Mouse (Mus musculus): ENCODE data around the gene Tgm2. TPM values are rescaled to one million over a fixed set of nuclear protein-coding genes. Genes with fewer than 3 reads are reported as not detected.

Tgm2 gene
- polyA plus RNA-seq, 1 experiment from 2014 or later, result 1.7 TPM

GRCm38 (mm10) chr2:158074835-158075234 is 71.4 kb downstream of the Tgm2 start:
- Histone ChIP-seq H3K27me3 (ENCODE audit: control insufficient read depth, insufficient read depth, low read length) (no peaks in the 10 kb centered on the region), H3K4me2 (ENCODE audit: low read depth, severe bottlenecking) (no peak overlapping the region), H3K36me3 (ENCODE audit: control insufficient read depth, insufficient read depth, low read length) (peaks cover 15% of the 10 kb centered on the region), H3K4me1 (ENCODE audit: control insufficient read depth, insufficient read depth, low read length) (no peaks in the 10 kb centered on the region), H3K4me3 (ENCODE audit: low read depth, low read length) (no peak overlapping the region), H3K9ac (ENCODE audit: low read length) (no peak overlapping the region), H3K27ac (replicated peaks; ENCODE audit: low read depth, low read length) (no peak overlapping the region), H3K9me3 (ENCODE audit: control insufficient read depth, low read length) (no peaks in the 10 kb centered on the region)
- DNase-seq (ENCODE audit: low spot score) (no peak), ATAC-seq (ENCODE audit: insufficient number of reproducible peaks, low FRiP score, low TSS enrichment, low read depth) (no peak)
- WGBS, result 87% methylated on average over 5 of the region's 5 CpGs

- Histone ChIP-seq H3K4me1 (ENCODE audit: control insufficient read depth, insufficient read depth, low read length) (no peaks in the 10 kb centered on the region), H3K4me2 (ENCODE audit: low read depth, severe bottlenecking) (no peak overlapping the region), H3K9ac (ENCODE audit: low read length) (no peak overlapping the region), H3K9me3 (ENCODE audit: control insufficient read depth, low read length) (no peaks in the 10 kb centered on the region), H3K27ac (replicated peaks; ENCODE audit: low read depth, low read length) (no peak overlapping the region), H3K36me3 (ENCODE audit: control insufficient read depth, insufficient read depth, low read length) (peaks cover 14% of the 10 kb centered on the region), H3K4me3 (ENCODE audit: low read depth, low read length) (no peak overlapping the region), H3K27me3 (ENCODE audit: control insufficient read depth, insufficient read depth, low read length) (no peaks in the 10 kb centered on the region)
- 83% methylated on average over 5 of the region's 5 CpGs for WGBS
- DNase-seq (ENCODE audit: low spot score), result no peak
- no peak for ATAC-seq (ENCODE audit: insufficient number of reproducible peaks, low FRiP score, low TSS enrichment, low read depth)
Measured at GRCm38 (mm10) chr2:158071633-158071995, 74.6 kb downstream of the Tgm2 start.

GRCm38 (mm10) chr2:158070885-158071632 is 75.2 kb downstream of the Tgm2 start:
- WGBS, result 85% methylated on average over 3 of the region's 3 CpGs

DNA sequence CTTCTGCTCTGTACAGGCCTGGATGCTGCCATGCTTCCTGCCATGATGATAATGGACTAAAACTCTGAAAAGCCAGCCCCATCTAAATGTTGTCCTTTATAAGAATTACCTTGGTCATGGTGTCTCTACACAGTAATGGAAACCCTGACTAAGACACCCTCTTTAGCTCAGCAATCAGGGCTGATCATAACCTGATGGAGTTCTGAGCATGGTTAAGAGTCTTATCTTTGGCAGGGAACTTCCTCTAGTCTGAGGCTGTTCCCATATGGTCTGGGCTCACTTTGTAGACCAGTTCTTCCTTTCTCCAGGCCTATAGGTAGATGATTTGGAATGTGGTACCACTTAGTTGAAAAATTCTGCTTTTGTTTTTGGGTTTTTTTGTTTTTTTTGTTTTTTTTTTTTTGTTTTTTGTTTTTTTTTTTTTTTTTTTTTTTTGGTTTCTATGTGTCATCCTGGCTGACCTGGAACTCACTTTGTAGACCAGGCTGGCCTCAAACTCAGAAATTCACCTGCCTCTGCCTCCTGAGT is 77.7 kb downstream of the Tgm2 start:
- Histone ChIP-seq H3K27me3 (ENCODE audit: control insufficient read depth, insufficient read depth, low read length) (no peaks in the 10 kb centered on the region), H3K27ac (replicated peaks; ENCODE audit: low read depth, low read length) (no peak overlapping the region), H3K4me2 (ENCODE audit: low read depth, severe bottlenecking) (no peak overlapping the region), H3K4me3 (ENCODE audit: low read depth, low read length) (no peak overlapping the region), H3K4me1 (ENCODE audit: control insufficient read depth, insufficient read depth, low read length) (no peaks in the 10 kb centered on the region), H3K9ac (ENCODE audit: low read length) (no peak overlapping the region), H3K9me3 (ENCODE audit: control insufficient read depth, low read length) (no peaks in the 10 kb centered on the region), H3K36me3 (ENCODE audit: control insufficient read depth, insufficient read depth, low read length) (peaks cover 13% of the 10 kb centered on the region; the same call in 1 of the 2 replicates)
- no peak for DNase-seq (ENCODE audit: low spot score)
- ATAC-seq (ENCODE audit: insufficient number of reproducible peaks, low FRiP score, low TSS enrichment, low read depth), result no peak

More at GRCm38 (mm10) chr2:158070885-158071632, 75.2 kb downstream of the Tgm2 start:
- H3K9me3 ChIP-seq (ENCODE audit: control insufficient read depth, low read length), result no peaks in the 10 kb centered on the region
- no peaks in the 10 kb centered on the region for H3K4me1 ChIP-seq (ENCODE audit: control insufficient read depth, insufficient read depth, low read length)
- H3K27ac ChIP-seq (replicated peaks; ENCODE audit: low read depth, low read length), result no peak overlapping the region
- H3K4me2 ChIP-seq (ENCODE audit: low read depth, severe bottlenecking), result no peak overlapping the region
- H3K27me3 ChIP-seq (ENCODE audit: control insufficient read depth, insufficient read depth, low read length), result no peaks in the 10 kb centered on the region
- DNase-seq (ENCODE audit: low spot score), result no peak
- no peak for ATAC-seq (ENCODE audit: insufficient number of reproducible peaks, low FRiP score, low TSS enrichment, low read depth)
- no peak overlapping the region for H3K4me3 ChIP-seq (ENCODE audit: low read depth, low read length)
- H3K9ac ChIP-seq (ENCODE audit: low read length), result no peak overlapping the region
- H3K36me3 ChIP-seq (ENCODE audit: control insufficient read depth, insufficient read depth, low read length), result peaks cover 11% of the 10 kb centered on the region; the same call in 1 of the 2 replicates

DNA sequence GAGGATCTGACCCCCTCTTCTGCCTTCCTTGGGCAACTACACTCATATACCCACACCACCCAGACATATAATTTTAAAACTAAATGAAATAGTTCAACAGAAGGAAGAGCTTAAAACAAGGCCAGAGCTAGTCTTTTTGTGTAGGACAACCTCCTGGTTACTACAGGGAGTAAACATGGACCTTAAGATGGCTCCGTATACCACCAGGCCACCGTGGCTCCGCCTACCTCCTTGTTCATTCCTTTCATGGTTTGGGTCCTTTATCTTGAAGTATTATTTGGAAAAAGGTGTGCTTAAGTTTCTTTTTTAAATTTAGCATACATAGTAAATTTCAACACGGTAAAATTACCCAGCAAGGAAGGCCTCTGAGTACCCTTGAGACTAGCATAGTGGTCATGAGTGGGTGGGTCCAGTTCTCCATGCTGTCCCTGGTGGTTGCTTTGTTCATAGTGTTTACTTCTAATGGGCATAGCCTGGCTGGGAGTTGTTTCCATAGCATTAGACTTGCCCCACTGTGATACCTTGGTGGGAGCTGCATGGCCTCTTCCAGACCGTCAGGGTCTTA is 78.9 kb downstream of the Tgm2 start:
- no peak overlapping the region for H3K27ac ChIP-seq (replicated peaks; ENCODE audit: low read depth, low read length)
- H3K36me3 ChIP-seq (ENCODE audit: control insufficient read depth, insufficient read depth, low read length), result peaks cover 13% of the 10 kb centered on the region; the same call in 1 of the 2 replicates
- no peak overlapping the region for H3K9ac ChIP-seq (ENCODE audit: low read length)
- WGBS, result 93% methylated on average over 5 of the region's 5 CpGs
- no peaks in the 10 kb centered on the region for H3K27me3 ChIP-seq (ENCODE audit: control insufficient read depth, insufficient read depth, low read length)
- no peaks in the 10 kb centered on the region for H3K9me3 ChIP-seq (ENCODE audit: control insufficient read depth, low read length)
- no peak for ATAC-seq (ENCODE audit: insufficient number of reproducible peaks, low FRiP score, low TSS enrichment, low read depth)
- H3K4me3 ChIP-seq (ENCODE audit: low read depth, low read length), result no peak overlapping the region
- DNase-seq (ENCODE audit: low spot score), result no peak
- H3K4me1 ChIP-seq (ENCODE audit: control insufficient read depth, insufficient read depth, low read length), result no peaks in the 10 kb centered on the region
- no peak overlapping the region for H3K4me2 ChIP-seq (ENCODE audit: low read depth, severe bottlenecking)

DNA sequence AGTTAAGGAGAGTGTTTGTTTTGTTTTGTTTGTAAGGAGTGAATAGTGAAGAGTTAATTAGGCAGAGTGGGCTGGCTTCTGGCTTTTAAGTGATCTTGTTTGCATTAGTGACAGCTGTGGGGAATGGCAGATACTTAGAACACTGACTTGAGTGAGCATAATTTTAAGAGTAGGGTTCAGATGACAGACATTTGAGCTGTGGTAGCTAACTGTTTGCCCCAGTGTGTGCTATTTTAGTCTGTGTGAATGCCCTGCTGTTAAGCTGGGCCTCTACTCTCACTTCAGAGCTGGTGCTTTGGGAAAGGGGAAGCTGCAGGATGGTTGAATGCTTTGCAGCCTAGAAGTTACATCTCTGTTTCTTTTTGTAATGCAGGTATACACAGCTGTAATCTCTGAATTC is 79.8 kb downstream of the Tgm2 start:
- H3K27me3 ChIP-seq (ENCODE audit: control insufficient read depth, insufficient read depth, low read length), result no peaks in the 10 kb centered on the region
- no peak for DNase-seq (ENCODE audit: low spot score)
- ATAC-seq (ENCODE audit: insufficient number of reproducible peaks, low FRiP score, low TSS enrichment, low read depth), result no peak
- H3K36me3 ChIP-seq (ENCODE audit: control insufficient read depth, insufficient read depth, low read length), result peaks cover 13% of the 10 kb centered on the region; the same call in 1 of the 2 replicates
- no peak overlapping the region for H3K4me3 ChIP-seq (ENCODE audit: low read depth, low read length)
- H3K4me1 ChIP-seq (ENCODE audit: control insufficient read depth, insufficient read depth, low read length), result no peaks in the 10 kb centered on the region
- H3K27ac ChIP-seq (replicated peaks; ENCODE audit: low read depth, low read length), result no peak overlapping the region
- no peaks in the 10 kb centered on the region for H3K9me3 ChIP-seq (ENCODE audit: control insufficient read depth, low read length)
- H3K4me2 ChIP-seq (ENCODE audit: low read depth, severe bottlenecking), result no peak overlapping the region
- no peak overlapping the region for H3K9ac ChIP-seq (ENCODE audit: low read length)

Other genes starting within 250 kb of the Tgm2 start
- gene Vstm2l, start 231.8 kb downstream of the Tgm2 start, polyA plus RNA-seq (2014; fragmentation: Nextera tagmentation; extraction: Ambion mirVana), result 0.14 TPM in 1 of 2 replicates, not detected in the other
- gene Tti1, start 118.0 kb downstream of the Tgm2 start, polyA plus RNA-seq (2014; fragmentation: Nextera tagmentation; extraction: Ambion mirVana), result 32.4 and 33.5 TPM in 2 replicates
- gene Rprd1b, start 117.9 kb downstream of the Tgm2 start, polyA plus RNA-seq (2014; fragmentation: Nextera tagmentation; extraction: Ambion mirVana), result 64.5 and 64.7 TPM in 2 replicates
- gene D630003M21Rik, start 82.8 kb upstream of the Tgm2 start, polyA plus RNA-seq (2014; fragmentation: Nextera tagmentation; extraction: Ambion mirVana), result 2.3 and 3.2 TPM in 2 replicates
- not detected in 2 replicates for gene Bpi, start 111.7 kb upstream of the Tgm2 start, polyA plus RNA-seq (2014; fragmentation: Nextera tagmentation; extraction: Ambion mirVana)
- 3.1 and 4.0 TPM in 2 replicates for gene Lbp, start 160.1 kb upstream of the Tgm2 start, polyA plus RNA-seq (2014; fragmentation: Nextera tagmentation; extraction: Ambion mirVana)
- gene Snhg11, start 229.2 kb upstream of the Tgm2 start, polyA plus RNA-seq (2014; fragmentation: Nextera tagmentation; extraction: Ambion mirVana), result 4.0 and 4.7 TPM in 2 replicates

Data from limb, embryonic 11.5 days (tissue).